Mouse (Mus musculus): ENCODE measurements around the gene Pgm5.

GRCm38 (mm10) chr19:24770345-24770744 lies 91.3 kb downstream of the Pgm5 start:
- TF ChIP-seq CTCF (IDR thresholded peaks at IDR 0.05; ENCODE audit: low read depth) (no peak), EP300 (IDR thresholded peaks at IDR 0.05; ENCODE audit: low read depth) (no peak)
